Mouse (Mus musculus) liver, adult 2 months (tissue): ENCODE measurements at regions not wholly inside any gene's neighbourhood (a gene's known extent, or its start where the extent isn't known, plus 50 kb on each side); places are given as distances from the start of the nearest gene placed in this dataset.

Source experiments
- DNase-seq: peaks from one replicate; pipeline ENCODE4 v3.0.0-alpha.2; 2011; ENCODE audit warnings: low read depth, low spot score; ENCODE audit errors: extremely low read depth
- H3K27ac ChIP-seq: fragments of 200-500 bp; replicated peaks from 2 replicates; pipeline ENCODE4 v1.5.1; 2012; ENCODE audit warnings: low read depth, mild to moderate bottlenecking, control low read depth, inconsistent platforms, low read length; ENCODE audit not compliant: insufficient read depth
- H3K27me3 ChIP-seq: fragments of 200-500 bp; 2 replicates; pipeline ENCODE4 v1.6.1; 2012; ENCODE audit warnings: mild to moderate bottlenecking, moderate library complexity, low read length, inconsistent platforms; ENCODE audit not compliant: control insufficient read depth, insufficient read depth
- H3K36me3 ChIP-seq: fragments of 200-500 bp; 2 replicates; pipeline ENCODE4 v1.6.1; 2012; ENCODE audit warnings: low read length, inconsistent platforms; ENCODE audit not compliant: control insufficient read depth, insufficient read depth
- H3K4me1 ChIP-seq: fragments of 200-500 bp; 2 replicates; pipeline ENCODE4 v1.6.1; 2011; ENCODE audit warnings: low read length; ENCODE audit not compliant: control insufficient read depth, insufficient read depth
- H3K4me3 ChIP-seq: fragments of 200-500 bp; 2 replicates; pipeline ENCODE4 v1.5.1; 2011; ENCODE audit warnings: low read depth, mild to moderate bottlenecking, control low read depth, low read length, moderate library complexity; ENCODE audit not compliant: insufficient read depth
- H3K79me2 ChIP-seq: fragments of 200-500 bp; 2 replicates; pipeline ENCODE4 v1.6.1; 2012; ENCODE audit warnings: inconsistent platforms, mild to moderate bottlenecking, low read length, moderate library complexity; ENCODE audit not compliant: control insufficient read depth, insufficient read depth
- H3K9ac ChIP-seq: fragments of 200-500 bp; 2 replicates; pipeline ENCODE4 v1.6.1; 2012; ENCODE audit warnings: low read depth, mild to moderate bottlenecking, control low read depth, inconsistent platforms, low read length
- CTCF ChIP-seq: fragments of 200-500 bp; IDR thresholded peaks from 2 replicates; pipeline ENCODE4 v1.5.1; 2011; ENCODE audit warnings: low read depth, low read length, control low read depth
- POLR2A ChIP-seq: fragments of 200-500 bp; IDR thresholded peaks from 2 replicates; pipeline ENCODE4 v1.6.1; 2011; ENCODE audit warnings: low read length, control low read depth; ENCODE audit not compliant: insufficient read depth; ENCODE audit errors: extremely low read depth
- WGBS: fragments of 180-500 bp; shearing (Covaris S2); methylation state at CpG from one replicate; pipeline ENCODE4 v1.1.7; 2018; 5-methylcytosine and 5-hydroxymethylcytosine counted together

DNA sequence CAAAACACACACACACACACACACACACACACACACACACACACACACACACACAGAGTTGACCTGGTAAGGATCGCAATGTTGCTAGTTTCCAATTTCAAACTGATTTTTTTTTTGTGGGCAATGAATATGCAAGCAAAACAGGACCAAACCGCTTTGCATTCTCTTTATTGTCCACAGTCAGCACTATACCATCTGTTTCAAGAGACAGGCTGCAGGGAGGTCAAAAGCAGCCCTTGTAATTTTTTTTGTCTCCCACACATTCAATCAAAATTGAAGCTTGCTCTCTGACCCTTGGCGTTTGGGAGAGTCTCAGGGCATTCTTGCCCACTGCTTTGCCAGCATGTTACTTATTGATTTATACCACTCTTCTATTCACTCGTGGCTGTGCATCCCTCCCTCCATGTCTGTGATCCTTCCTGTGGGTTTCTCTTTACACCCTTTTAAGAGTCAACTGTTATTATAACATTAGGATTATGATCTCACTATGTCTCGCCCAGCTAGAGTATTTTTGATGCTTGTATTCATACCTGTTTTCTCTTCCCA, 110.1 kb downstream of the S1pr1 start:
- 65% methylated on average over 5 of the region's 5 CpGs for WGBS
- H3K27ac ChIP-seq: no peak overlapping the region
- no peak overlapping the region for H3K9ac ChIP-seq
- H3K36me3 ChIP-seq: no peaks in the 10 kb centered on the region
- H3K4me1 ChIP-seq: no peaks in the 10 kb centered on the region
- no peaks in the 10 kb centered on the region for H3K27me3 ChIP-seq
- no peaks in the 10 kb centered on the region for H3K79me2 ChIP-seq
- DNase-seq: no peak
- TF ChIP-seq CTCF (no peak), POLR2A (no peak)
- H3K4me3 ChIP-seq: no peak overlapping the region

DNA sequence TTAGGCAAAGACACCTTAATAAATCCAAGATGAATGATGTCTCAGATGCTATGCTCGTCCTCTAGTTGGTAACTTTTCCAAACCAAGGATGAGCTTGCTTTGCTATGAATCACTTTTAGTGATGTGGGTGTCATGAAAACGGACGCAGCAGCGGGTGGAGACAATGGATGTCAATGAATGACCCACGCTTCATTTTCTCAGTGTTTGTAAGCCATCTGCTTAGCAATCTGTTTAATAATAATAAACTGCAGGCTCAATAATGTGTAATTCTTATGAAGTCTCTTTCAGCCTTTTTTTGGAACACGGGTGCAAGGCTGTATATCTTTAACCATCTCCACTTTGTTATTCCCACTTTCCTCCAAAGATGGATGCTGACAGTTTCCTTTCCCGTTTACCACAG, 110.6 kb downstream of the S1pr1 start:
- Histone ChIP-seq H3K27ac (no peak overlapping the region), H3K4me3 (no peak overlapping the region), H3K36me3 (no peaks in the 10 kb centered on the region), H3K27me3 (no peaks in the 10 kb centered on the region), H3K4me1 (no peaks in the 10 kb centered on the region), H3K9ac (no peak overlapping the region), H3K79me2 (no peaks in the 10 kb centered on the region)
- TF ChIP-seq CTCF (no peak), POLR2A (no peak)
- 86% methylated on average over 7 of the region's 7 CpGs for WGBS
- DNase-seq: no peak

DNA sequence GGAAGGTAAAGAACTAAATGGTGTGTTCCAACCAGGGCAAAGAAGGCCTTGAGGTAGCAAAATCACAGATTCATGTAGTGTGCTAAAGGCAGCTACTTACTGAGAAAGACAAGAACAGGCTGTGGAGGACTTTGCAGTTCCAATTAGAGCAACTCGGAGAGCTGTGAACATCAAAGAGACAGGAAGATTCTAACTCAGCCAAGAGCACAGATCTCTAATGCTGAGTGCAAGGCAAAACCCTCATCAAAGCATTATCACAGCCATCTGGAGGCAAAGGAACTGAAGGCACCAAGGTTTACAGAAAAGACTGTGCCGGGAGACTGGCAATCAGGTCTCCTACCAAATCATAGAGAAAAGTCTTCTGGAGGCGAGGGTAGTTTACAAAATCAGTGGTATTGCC, 111.1 kb downstream of the S1pr1 start:
- no peak overlapping the region for H3K9ac ChIP-seq
- no peaks in the 10 kb centered on the region for H3K4me1 ChIP-seq
- 84% methylated on average over 3 of the region's 3 CpGs for WGBS
- H3K36me3 ChIP-seq: no peaks in the 10 kb centered on the region
- no peak overlapping the region for H3K27ac ChIP-seq
- no peaks in the 10 kb centered on the region for H3K27me3 ChIP-seq
- no peak overlapping the region for H3K4me3 ChIP-seq
- no peak for DNase-seq
- TF ChIP-seq POLR2A (no peak), CTCF (no peak)
- H3K79me2 ChIP-seq: no peaks in the 10 kb centered on the region

DNA sequence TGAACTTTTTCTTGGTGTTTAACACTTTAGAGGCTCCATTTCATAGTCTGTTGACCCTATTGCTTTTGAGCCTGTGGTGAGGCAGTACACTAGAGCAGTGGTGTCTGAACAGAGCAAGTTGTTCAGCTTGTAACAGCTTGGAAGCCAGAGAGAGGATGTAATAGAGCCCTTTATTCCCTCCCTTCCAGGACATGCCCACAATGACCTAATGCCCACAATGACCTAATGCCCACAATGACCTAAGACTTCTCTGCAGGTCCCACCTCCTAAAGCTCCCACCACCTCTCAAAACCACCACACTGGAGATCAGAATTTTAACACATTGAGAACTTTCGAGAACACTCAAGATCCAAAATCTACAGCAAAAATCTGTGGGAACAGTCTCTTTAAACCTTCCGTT, 115.6 kb downstream of the S1pr1 start:
- no peak for DNase-seq
- WGBS: 88% methylated on average over 2 of the region's 2 CpGs

DNA sequence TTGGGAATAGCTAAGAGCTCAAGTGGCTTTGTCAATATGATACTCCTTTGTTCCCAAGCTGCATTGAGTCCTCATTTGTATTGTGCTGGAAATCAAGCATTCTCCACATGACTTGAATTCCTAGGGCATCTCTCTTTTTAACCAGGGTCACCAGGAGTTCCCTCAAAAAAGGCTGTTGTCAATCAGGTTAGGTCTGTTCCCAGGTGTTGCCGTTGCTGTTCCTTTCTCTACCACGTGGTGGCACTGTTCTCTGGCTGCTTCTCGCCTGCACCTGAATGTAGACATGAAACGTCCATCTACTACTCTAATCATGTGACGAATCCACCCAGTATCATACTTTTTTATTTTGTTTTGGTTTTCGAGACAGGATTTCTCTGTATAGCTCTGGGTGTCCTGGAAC, 118.3 kb downstream of the S1pr1 start:
- no peaks in the 10 kb centered on the region for H3K4me1 ChIP-seq
- 8% methylated on average over 6 of the region's 6 CpGs for WGBS
- TF ChIP-seq CTCF (peak; percentile 89), POLR2A (no peak)
- H3K36me3 ChIP-seq: no peaks in the 10 kb centered on the region
- no peaks in the 10 kb centered on the region for H3K79me2 ChIP-seq
- H3K4me3 ChIP-seq: no peak overlapping the region
- no peak overlapping the region for H3K9ac ChIP-seq
- H3K27ac ChIP-seq: no peak overlapping the region
- no peaks in the 10 kb centered on the region for H3K27me3 ChIP-seq
- peak; percentile 58 for DNase-seq

More for the DNA sequence above, 115.6 kb downstream of the S1pr1 start:
- Histone ChIP-seq H3K79me2 (no peaks in the 10 kb centered on the region), H3K9ac (no peak overlapping the region), H3K27ac (no peak overlapping the region), H3K36me3 (no peaks in the 10 kb centered on the region), H3K4me1 (no peaks in the 10 kb centered on the region), H3K27me3 (no peaks in the 10 kb centered on the region), H3K4me3 (no peak overlapping the region)
- TF ChIP-seq CTCF: no peak
- TF ChIP-seq POLR2A: no peak

DNA sequence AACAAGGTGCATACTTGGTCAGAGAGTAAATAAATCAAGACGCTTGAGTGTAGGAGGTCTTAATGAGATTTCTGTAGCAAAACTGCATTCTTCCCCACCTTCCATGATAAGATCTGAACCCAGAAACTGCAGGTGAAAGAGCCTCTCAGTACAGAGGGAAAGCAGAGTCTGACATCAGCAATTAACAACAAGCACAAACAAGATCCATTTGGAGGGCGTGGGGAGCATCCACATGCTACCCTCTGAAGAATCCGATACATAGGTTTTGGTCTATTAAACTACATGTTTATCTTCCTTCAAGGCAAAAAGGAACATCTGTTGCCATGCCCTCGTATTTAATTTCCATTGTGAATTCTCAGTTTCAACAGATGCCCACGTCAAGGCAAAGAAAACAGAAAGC, 124.2 kb downstream of the S1pr1 start:
- no peak for DNase-seq
- TF ChIP-seq POLR2A (no peak), CTCF (no peak)
- Histone ChIP-seq H3K4me3 (no peak overlapping the region), H3K36me3 (no peaks in the 10 kb centered on the region), H3K9ac (no peak overlapping the region), H3K4me1 (no peaks in the 10 kb centered on the region), H3K27ac (no peak overlapping the region), H3K27me3 (no peaks in the 10 kb centered on the region), H3K79me2 (no peaks in the 10 kb centered on the region)
- 76% methylated on average over 5 of the region's 5 CpGs for WGBS
